Mouse (Mus musculus): ENCODE data around the gene Prrxl1.

Gene Prrxl1

GRCm38 (mm10) chr14:32627271-32627670, 28.1 kb downstream of the Prrxl1 start:
- no peak for DNase-seq (ENCODE audit: extremely low spot score)

- DNase-seq (ENCODE audit: extremely low spot score): peak; percentile 10
These were observed 29.4 kb downstream of the Prrxl1 start for GRCm38 (mm10) chr14:32628584-32628983.

DNA sequence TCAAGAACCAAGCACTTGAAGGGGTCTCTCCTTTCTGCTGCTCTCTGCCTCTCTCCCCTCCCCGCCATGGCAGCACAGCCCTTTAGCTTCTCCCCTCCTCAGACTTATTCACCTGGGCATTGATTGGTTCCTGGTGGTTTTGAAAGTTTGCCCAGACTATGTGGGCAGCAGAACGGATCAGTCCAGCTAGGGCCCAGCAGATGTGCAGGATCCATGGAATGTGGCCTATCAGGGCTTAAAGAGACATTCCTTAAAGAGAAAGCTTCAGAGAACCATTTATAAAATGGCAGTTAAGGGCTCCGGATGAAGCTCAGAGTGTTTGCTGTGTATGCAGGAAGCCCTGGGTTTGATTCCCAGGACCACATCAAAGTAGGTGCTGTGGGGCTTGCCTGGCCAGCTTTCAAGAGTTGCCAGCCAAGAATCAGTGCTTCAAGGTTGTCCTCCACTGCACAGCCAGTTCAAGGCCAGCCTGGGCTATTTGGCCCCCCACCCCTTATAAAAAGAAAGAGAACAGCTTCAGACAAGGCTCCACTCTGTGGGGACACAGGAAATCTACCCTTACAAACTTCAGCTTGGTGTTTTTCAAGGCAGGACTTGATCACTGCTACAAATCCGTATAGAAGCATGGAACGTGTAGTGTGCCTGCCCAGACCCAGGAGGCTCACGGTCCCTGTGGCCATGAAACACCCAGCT, 33.8 kb downstream of the Prrxl1 start:
- no peak for DNase-seq (ENCODE audit: extremely low spot score)

GRCm38 (mm10) chr14:32634015-32634682, 34.9 kb downstream of the Prrxl1 start:
- DNase-seq (ENCODE audit: extremely low spot score): peak; percentile 3

DNA sequence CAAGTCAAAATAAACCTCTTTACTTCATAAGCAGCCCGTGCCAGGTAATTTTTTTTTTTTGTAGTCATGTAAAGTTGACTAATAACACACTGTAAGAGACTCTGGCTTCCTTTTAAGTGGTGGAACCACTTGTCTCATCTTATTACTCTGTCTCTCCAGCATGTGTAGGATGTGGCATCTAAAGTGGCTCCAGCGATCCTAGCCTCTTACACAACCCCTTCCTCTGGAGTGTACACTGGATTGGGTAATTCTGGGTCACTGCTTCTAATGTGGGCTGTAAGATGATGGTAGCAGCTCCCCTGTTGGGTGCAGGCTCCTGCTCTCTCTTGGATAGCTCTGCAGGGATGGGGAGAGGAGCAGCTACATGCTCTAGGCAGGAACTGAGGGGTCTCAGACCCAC, 39.3 kb downstream of the Prrxl1 start:
- no peak for DNase-seq (ENCODE audit: extremely low spot score)

GRCm38 (mm10) chr14:32659781-32660180, 60.6 kb downstream of the Prrxl1 start:
- no peak for DNase-seq (ENCODE audit: extremely low spot score)

DNA sequence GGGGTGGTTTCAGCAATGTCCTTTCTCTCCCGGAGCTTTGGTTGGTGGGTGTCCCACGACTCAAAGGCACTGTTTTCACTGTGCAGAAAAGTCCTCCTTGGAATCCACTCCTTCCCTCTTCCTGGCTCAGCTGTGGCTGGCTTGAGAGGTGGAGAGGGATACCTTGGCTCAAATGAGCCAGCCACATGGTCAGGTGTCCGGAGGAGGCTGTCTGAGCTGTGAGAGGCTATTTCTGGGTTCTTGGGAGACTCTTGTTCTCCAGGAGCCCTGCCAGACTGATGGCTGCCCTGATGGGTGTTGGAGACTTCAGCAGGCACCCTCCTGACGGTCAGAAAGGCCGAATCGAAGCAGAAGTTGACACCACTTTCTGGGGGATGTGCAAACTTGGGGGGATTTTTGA, 63.9 kb downstream of the Prrxl1 start:
- DNase-seq (ENCODE audit: extremely low spot score): no peak

DNA sequence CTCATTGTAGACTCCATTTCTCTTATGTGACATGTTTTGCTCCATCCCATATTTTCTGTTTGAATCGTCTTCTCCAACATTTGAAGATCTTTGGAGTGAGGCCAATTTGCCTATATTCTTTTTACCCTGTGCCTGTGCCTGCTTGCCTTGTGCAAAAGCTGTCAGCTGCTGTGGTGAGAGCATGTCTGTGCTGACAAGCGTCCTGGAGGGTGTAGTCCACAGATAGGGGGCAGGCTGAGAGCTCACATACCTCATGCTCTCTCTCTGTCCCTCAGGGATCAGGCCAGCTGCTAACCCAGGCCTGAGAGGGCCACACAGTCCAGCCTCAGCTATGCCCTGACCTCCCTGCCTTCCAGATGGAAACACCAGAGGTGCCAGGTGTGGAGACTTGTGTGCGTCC, 74.0 kb downstream of the Prrxl1 start:
- no peak for DNase-seq (ENCODE audit: extremely low spot score)

DNA sequence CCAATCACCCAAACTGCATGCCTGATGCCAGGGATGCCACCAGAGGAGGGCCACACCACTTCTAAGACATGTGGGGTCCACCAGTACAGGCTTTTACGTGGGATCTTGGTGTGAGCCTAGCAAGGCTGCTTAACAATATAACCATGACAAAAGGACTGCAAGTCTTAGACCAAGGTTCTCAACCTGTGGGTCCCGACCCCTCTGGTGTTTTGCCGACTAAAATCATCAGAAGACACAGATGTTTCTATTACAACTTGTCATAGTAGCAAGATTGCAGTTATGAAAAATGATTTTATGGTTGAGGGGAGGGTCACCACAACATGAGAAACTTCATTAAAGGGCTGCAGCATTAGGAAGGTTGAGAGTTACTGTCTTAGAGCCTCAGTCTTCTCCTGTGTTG, 79.4 kb downstream of the Prrxl1 start:
- no peak for DNase-seq (ENCODE audit: extremely low spot score)

DNA sequence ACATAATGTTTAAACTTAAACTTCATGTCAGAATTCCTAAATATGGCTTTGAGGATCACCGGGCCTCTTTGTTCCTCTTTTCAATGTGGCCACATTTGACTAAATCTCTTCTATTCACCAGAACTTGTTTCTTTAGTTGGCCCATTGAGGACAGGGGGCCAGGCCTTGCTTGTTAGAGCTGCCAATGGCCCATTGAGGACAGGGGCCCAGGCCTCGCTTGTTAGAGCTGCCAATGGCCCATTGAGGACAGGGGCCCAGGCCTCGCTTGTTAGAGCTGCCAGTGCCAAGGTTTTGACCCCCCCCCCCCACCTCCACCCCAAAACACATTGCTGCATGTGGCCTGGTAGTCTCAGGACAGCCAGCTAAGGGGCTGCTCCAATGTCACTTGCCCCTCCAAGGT, 82.4 kb downstream of the Prrxl1 start:
- no peak for DNase-seq (ENCODE audit: extremely low spot score)

DNA sequence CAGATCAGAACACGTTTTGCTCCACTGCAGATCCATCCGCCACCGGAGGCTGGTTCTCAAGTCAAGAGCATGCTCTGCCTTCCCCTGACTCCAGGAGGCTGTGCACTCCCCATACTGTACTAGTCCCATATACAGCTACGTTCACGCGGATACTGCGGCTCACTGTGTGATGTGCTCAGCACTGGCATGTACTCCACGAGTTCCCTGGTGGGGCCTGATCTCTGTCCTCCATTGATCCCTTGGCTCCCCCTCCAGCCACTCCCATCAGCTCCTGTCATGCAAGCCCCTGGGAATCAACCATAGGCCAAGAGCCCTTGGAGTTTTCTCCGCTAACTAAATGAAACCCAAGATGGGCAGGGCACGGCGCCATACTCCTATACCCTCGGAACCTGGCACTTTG, 83.3 kb downstream of the Prrxl1 start:
- DNase-seq (ENCODE audit: extremely low spot score): no peak

DNA sequence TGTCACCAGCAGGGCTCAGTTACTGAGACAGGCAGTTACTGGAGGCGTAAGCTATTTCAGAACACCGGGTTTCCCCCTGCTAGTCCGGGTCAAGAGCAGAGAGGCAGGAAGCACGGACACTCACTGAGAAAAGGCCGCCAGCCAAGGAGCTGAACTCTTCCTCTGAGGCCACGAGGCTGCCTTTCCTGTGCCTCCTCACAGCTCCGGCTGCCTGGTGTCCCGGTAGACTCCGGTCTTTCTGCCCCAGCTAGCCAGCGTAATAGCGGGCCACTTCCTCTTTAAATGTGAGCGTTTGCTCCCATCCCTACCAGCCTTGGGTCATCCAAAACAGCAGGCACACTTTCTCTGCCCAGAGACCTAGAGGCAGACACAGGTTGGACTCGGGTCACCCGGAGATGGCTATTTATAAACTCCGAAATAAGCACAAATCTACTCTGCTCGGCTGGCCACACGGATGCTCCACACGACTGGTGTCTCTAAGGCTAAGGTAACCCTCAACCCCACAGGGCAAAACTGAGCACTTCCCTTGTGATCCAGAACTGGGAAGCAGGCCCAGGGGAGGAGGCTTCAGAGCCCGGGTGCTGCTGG, 84.1 kb downstream of the Prrxl1 start:
- DNase-seq (ENCODE audit: extremely low spot score): no peak

- DNase-seq (ENCODE audit: extremely low spot score): no peak
These were observed 85.0 kb downstream of the Prrxl1 start for GRCm38 (mm10) chr14:32683982-32684734.

GRCm38 (mm10) chr14:32684735-32685105, 85.5 kb downstream of the Prrxl1 start:
- DNase-seq (ENCODE audit: extremely low spot score): peak; percentile 29

GRCm38 (mm10) chr14:32685124-32685826, 86.1 kb downstream of the Prrxl1 start, which contains the start of gene 3425401B19Rik:
TSS of gene 3425401B19Rik (minus strand) at chr14:32685293.
- DNase-seq (ENCODE audit: extremely low spot score): peak; percentile 24

- DNase-seq (ENCODE audit: extremely low spot score): no peak
These were observed 96.7 kb downstream of the Prrxl1 start for GRCm38 (mm10) chr14:32695906-32696305.

DNA sequence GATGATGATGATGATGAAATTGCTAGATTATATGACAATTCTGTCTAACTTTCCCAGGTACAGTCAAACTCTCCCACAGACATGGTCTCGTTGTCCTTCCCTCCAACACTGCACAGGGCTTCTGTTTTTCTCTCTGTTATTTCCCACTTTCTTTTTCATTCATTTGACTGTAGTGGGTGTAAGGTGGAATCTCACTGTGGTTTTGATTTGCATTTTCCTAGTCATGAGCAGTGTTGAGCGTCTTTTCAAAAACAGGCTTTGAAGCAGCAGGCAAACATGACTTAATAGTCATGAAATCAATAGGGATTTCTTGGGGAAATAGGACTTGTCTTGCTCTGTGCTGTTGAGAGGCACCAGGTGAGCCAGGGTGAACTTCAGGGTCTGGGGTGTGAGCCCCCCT, 97.1 kb downstream of the Prrxl1 start:
- DNase-seq (ENCODE audit: extremely low spot score): no peak

DNA sequence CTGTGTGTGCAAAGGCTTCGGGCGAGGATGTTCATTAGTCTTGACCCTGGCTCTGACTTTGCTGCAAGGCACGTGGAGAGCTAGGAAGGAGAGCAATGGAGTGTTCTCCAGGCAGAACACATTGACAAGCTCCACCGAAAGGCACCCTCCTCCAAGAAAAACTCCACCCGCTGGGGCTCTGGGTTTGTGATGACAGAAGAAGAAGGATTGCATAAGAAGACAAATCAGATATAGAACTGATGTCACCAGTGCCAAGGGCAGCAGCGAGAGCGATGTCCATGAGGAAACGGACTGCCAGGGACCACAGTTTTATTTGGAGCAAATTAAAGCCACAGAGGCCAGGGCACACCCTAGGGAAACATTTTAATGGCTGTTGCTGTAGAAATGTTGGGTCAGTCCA, 98.6 kb downstream of the Prrxl1 start:
- no peak for DNase-seq (ENCODE audit: extremely low spot score)

GRCm38 (mm10) chr14:32698556-32698955, 99.3 kb downstream of the Prrxl1 start:
- DNase-seq (ENCODE audit: extremely low spot score): no peak
